Mouse (Mus musculus) small intestine, adult 2 months (tissue): Measurements from ENCODE around the gene Hacd4. TPM values are rescaled to one million over a fixed set of nuclear protein-coding genes. Genes with fewer than 3 reads are reported as not detected.

Experiments
- H3K27ac ChIP-seq: fragments of 200-500 bp; 2 replicates; pipeline ENCODE4 v1.5.1; 2012; ENCODE audit warnings: low read depth, low read length, control low read depth, inconsistent platforms; ENCODE audit not compliant: insufficient read depth
- H3K27me3 ChIP-seq: fragments of 200-500 bp; 2 replicates; pipeline ENCODE4 v1.6.1; 2012; ENCODE audit warnings: mild to moderate bottlenecking, moderate library complexity, low read length, inconsistent platforms; ENCODE audit not compliant: control insufficient read depth, insufficient read depth
- H3K36me3 ChIP-seq: fragments of 200-500 bp; 2 replicates; pipeline ENCODE4 v1.6.1; 2012; ENCODE audit warnings: mild to moderate bottlenecking, low read length, control low read depth, inconsistent platforms; ENCODE audit not compliant: control insufficient read depth, insufficient read depth
- H3K4me1 ChIP-seq: fragments of 200-500 bp; 2 replicates; pipeline ENCODE4 v1.6.1; 2012; ENCODE audit warnings: low read length, inconsistent platforms, mixed read lengths; ENCODE audit not compliant: control insufficient read depth, insufficient read depth, insufficient read length
- H3K4me3 ChIP-seq: fragments of 200-500 bp; 2 replicates; pipeline ENCODE4 v1.5.1; 2012; ENCODE audit warnings: low read depth, mild to moderate bottlenecking, control low read depth, inconsistent platforms, low read length, moderate library complexity
- CTCF ChIP-seq: fragments of 200-500 bp; IDR thresholded peaks from 2 replicates; pipeline ENCODE4 v1.5.1; 2012; ENCODE audit warnings: low read depth, mild to moderate bottlenecking, control low read depth, inconsistent platforms, low read length, moderate library complexity, mixed read lengths; ENCODE audit not compliant: insufficient replicate concordance, insufficient read length; ENCODE audit errors: extremely low read depth
- POLR2A ChIP-seq: fragments of 200-500 bp; IDR thresholded peaks from 2 replicates; pipeline ENCODE4 v1.6.1; 2012; ENCODE audit warnings: low read depth, mild to moderate bottlenecking, control low read depth, inconsistent platforms, low read length, moderate library complexity
- WGBS: fragments of 180-500 bp; shearing (Covaris S2); methylation state at CpG from one replicate; pipeline ENCODE4 v1.1.7; 2018; 5-methylcytosine and 5-hydroxymethylcytosine counted together
- polyA plus RNA-seq: library from polyadenylated mRNA; depleted of rRNA; stranded (reverse); fragments of >200 nt; gene quantifications from 2 replicates; pipeline ENCODE4 v1.2.3, GENCODE M21; 2012

The Hacd4 gene
- polyA plus RNA-seq, 1 experiment = 0.41 TPM

DNA sequence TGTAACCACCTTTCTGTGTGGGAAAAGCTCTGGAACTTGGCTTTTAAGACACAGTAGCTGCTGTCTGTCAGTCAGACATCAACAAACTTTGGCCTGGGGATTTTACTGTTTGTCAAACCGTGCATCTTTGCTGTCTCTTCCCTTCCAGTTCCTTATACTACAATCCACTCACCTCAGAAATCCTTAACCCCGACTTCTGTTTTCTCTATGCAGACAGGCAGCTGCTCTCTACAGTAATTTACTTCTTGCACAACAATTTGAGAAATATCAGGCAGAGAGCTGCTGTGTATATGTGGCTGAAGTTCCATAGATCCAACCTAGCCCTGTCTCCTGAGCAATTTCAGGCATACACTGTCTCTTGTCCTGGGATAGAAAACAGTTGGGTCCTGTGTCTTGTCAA is 32.8 kb upstream of the Hacd4 start:
- Histone ChIP-seq H3K4me1 (no peaks in the 10 kb centered on the region), H3K27me3 (no peaks in the 10 kb centered on the region), H3K27ac (no peak overlapping the region), H3K4me3 (no peak overlapping the region), H3K36me3 (no peaks in the 10 kb centered on the region)
- TF ChIP-seq CTCF = no peak
- TF ChIP-seq POLR2A = no peak
- WGBS = 43% methylated on average over 2 of the region's 2 CpGs

DNA sequence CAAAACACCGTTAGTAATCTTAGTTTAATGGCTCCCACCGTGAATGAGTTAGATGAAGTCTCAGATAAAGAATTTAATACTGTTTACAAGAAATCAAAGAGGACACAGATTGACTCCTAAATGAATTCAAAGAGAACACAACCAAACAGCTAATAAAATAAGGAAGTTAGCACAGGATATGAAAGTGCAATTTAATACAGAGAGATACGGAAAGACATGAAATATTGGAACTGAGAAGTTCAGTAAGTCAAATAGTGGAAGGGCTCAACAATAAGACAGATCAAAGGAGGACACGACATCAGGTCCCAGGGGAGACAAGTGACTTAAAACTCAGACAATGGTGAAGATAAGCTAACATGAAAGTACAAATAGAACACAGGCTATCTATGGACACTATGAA is 25.8 kb upstream of the Hacd4 start:
- Histone ChIP-seq H3K4me3 (no peak overlapping the region), H3K4me1 (no peaks in the 10 kb centered on the region), H3K27ac (no peak overlapping the region), H3K36me3 (no peaks in the 10 kb centered on the region), H3K27me3 (no peaks in the 10 kb centered on the region)
- TF ChIP-seq POLR2A (no peak), CTCF (no peak)
- WGBS = 53% methylated on average over 4 of the region's 4 CpGs

DNA sequence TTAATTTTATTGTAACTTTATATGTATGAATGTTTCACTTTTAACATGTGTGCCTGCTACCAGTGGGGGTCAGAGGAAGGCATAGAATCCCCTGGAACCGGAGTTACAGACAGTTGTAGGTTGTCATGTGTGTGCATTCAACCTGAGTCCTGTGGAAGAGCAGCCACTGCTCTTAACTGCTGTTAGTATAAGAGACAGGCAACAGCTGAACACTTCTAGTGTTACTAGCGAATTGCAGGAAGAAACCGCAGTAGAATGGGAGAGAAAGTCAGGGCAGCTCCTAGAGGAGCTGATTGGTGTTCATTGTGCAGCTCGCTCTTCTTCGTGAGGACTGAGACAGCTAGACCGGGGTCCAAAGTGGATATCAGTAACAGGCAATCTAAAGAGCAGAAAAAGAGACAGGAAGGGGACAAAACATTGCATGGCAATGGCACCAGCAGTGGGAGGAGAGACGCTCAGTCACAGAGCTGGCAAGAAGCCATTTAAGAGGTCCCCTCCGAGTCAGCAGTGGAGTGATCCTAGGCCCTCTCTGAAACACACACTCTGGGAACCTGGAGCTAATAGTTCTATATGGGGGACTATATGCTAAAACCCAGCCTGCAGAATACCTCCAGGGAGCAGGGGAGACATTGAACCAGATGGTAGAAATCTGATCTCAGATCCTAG is 24.4 kb upstream of the Hacd4 start:
- H3K36me3 ChIP-seq = no peaks in the 10 kb centered on the region
- H3K4me1 ChIP-seq = no peaks in the 10 kb centered on the region
- H3K27me3 ChIP-seq = no peaks in the 10 kb centered on the region
- H3K27ac ChIP-seq = no peak overlapping the region
- WGBS = 73% methylated on average over 8 of the region's 8 CpGs
- H3K4me3 ChIP-seq = no peak overlapping the region
- no peak for TF ChIP-seq POLR2A

DNA sequence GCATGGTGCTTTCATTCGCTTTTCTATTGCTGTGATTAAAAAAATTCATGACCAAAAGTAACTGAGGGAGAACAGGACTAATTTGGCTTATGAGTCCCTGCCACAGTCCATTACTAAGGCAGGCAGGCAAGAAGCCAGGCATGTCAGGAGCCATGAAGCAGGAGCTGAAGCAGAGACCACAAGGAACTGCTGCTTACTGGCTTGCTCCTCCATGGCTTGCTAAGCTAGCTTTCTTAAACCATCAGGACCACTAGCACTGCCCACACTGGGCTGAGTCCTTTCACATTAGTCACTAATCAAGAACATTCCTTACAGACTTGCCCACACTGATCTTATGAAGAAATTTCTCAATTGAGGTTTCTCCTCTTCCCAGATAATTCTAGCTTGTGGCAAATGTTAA is 23.8 kb upstream of the Hacd4 start:
- Histone ChIP-seq H3K4me3 (no peak overlapping the region), H3K4me1 (no peaks in the 10 kb centered on the region), H3K27me3 (no peaks in the 10 kb centered on the region), H3K27ac (no peak overlapping the region), H3K36me3 (no peaks in the 10 kb centered on the region)
- WGBS = 76% methylated on average over 1 of the region's 1 CpGs
- no peak for TF ChIP-seq POLR2A
- TF ChIP-seq CTCF = no peak

DNA sequence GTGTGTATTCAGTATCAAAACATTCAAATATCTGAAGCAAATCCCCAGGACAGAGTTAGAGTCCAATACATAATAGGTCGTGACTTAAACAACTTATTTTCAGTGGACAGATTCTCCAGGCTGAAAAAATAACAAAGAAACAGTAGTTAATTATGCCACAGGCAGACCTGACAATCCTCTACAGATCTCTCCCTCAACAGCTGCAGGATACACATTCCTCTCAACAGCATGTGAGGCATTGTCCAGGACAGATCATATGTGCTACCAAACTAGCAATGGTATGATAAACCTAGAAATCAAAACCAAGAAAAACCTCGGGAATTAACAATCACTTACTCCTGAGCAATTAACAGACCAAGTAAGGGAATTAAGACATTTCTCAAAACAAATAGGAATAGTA is 22.6 kb upstream of the Hacd4 start:
- Histone ChIP-seq H3K36me3 (no peaks in the 10 kb centered on the region), H3K27me3 (no peaks in the 10 kb centered on the region), H3K4me1 (no peaks in the 10 kb centered on the region), H3K27ac (no peak overlapping the region), H3K4me3 (no peak overlapping the region)
- TF ChIP-seq POLR2A = no peak
- TF ChIP-seq CTCF = no peak
- WGBS = 64% methylated on average over 2 of the region's 2 CpGs

DNA sequence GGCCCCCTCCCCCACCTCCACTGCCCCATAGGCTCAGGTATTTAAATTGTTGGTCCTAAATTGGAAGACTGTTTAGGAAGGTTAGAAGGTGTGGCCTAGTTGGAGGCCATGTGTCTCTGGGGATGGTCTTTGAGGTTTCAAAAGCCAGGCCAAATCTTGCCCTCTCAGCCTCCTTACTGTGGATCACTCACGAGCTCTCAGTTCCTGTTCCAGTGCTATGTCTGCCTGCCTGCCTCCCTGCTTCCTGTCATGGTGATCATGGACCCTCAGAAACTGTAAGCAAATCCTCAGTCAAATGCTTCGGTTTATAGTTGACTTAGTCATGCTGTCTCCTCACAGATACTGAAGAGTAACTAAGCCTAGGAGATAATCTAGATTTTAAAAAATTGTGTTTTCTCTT is 19.9 kb upstream of the Hacd4 start:
- WGBS = 64% methylated on average over 2 of the region's 2 CpGs

DNA sequence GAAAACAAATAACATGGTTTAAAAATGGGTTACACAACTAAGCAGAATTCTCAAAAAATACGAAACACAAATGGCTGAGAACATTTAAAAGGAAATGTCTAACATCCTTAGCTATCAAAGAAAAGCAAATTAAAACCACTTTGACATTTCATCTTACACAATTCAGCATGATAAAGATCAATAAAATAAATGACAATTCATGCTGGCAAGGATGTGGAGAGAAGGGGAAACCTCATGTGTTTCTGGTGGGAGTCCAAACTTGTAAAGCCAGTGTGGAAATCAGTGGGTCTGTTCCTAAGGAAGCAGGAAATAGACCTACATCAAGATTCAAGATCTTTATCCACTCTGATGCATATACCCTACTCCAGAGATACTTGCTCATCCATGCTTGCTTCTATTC is 19.4 kb upstream of the Hacd4 start:
- no peak for TF ChIP-seq POLR2A
- TF ChIP-seq CTCF = no peak
- no peaks in the 10 kb centered on the region for H3K4me1 ChIP-seq
- WGBS = 67% methylated on average over 1 of the region's 1 CpGs
- H3K27me3 ChIP-seq = no peaks in the 10 kb centered on the region
- no peak overlapping the region for H3K4me3 ChIP-seq
- H3K27ac ChIP-seq = no peak overlapping the region
- no peaks in the 10 kb centered on the region for H3K36me3 ChIP-seq

More for the DNA sequence above, 19.9 kb upstream of the Hacd4 start:
- Histone ChIP-seq H3K27me3 (no peaks in the 10 kb centered on the region), H3K4me3 (no peak overlapping the region), H3K27ac (no peak overlapping the region), H3K36me3 (no peaks in the 10 kb centered on the region), H3K4me1 (no peaks in the 10 kb centered on the region)
- no peak for TF ChIP-seq CTCF
- TF ChIP-seq POLR2A = no peak
